Mouse (Mus musculus) spleen, postnatal 14 days (tissue): ENCODE measurements at regions not wholly inside any gene's neighbourhood (a gene's known extent, or its start where the extent isn't known, plus 50 kb on each side); places are given as distances from the start of the nearest gene placed in this dataset.

ENCODE experiments used
- DNase-seq, 2 experiments: peaks; one replicate each; pipeline ENCODE4 v3.0.0; 2021 to 2022; ENCODE audit warnings: low spot score in 2 of 2

DNA sequence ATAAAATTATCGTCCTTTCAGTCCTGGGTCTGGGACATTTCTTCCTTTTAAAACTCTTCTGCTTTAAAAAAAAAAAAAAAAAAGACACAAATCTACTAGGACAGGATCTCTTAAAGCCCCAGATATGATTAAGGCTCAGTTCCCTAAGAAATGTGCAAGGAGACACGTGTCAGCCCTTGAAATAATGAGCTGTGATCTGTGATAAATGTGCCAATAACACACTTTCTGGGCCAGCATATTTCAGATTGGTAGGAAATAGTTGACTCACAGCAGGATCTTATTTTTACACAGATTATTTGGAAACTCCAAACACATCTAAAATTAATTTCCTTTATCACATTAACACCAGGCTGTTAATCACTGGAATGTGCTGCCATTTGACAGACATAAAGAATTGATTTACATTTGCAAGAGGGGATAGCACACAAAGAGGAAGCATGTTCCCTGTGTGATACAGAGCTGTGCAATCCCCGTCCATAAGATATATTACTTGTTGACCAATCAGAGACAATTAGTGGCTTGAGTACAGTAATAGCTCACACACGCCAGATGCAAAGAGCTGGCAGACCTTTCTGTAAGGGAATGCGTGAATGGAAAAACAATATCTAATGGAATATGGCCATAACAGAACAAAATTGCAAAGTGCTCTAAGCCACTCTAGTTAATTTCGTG, 263.7 kb downstream of the Pax3 start:
- no peak for DNase-seq

DNA sequence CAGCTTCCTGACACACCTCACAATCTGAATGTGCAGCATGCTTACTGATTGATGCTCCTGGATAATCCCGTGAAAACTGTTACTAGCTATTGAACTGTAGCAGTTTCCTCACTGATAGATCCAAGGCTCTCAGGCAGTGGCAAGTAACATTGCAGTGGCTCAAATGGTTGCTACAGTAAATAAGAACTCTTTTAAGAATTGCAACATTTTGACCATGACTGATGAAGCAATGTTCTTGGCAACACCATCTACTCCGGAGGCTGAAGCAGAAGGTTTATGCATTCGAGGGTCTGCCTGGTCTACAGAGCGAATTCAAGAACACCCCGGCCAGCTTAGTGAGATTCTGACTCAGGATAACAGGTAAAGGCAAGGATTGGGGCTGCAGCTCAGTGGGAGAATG, 264.7 kb downstream of the Pax3 start:
- DNase-seq = no peak

DNA sequence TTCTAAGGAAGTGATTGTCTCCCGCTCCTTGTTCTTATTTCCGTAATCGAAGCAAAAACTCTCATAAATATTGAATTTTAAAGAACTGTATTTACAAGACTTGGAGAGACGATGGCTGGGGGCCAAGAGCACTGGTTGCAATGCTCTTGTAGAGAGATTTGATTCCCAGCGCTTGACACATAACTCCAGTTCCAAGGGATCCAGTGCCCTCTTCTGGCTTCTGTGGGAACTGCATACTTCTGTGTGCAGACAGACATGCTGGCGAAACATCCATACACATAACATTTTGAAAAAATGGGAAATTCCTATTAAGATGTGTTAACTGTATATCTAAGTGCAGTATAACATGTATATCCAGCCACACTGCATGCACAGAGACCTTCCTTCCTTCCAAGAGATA, 266.3 kb downstream of the Pax3 start:
- DNase-seq = no peak

DNA sequence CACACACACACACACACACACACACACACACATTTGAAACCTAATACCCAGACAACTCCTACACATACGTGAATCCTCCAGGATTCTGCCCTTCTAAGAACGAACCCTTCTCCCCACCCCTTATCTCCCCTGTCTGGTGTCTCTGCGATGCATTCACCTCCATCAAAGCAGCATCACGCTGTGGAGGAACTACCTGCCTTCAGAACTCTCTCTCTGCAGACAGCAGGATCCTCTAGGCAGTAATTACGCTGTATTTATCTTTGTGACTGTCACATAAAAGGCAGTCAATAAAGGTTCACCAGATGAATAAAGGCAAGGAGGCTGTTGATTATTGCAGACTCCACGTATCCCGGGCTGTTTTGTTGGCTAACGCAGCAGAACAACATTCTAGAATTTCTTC, 267.4 kb downstream of the Pax3 start:
- no peak for DNase-seq

DNA sequence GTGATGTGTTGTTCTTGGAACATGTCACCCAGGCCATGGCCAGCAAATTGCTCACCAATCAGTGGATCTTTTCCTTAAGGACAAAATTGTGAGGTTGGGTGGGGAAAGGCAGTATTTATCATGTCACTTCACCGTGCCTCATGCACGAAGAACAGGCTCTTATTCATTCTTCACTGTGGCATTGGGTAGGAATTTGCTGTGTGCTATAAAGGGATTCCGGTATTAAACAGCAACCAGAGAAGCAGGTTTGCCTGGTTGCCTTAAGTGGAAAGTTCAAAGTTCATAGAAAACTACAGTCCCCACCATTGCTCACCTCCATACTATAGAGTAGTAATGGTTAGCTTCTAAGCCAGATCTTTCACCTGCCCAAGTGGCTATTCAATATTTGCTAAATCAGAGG, 270.8 kb downstream of the Pax3 start:
- DNase-seq = no peak

DNA sequence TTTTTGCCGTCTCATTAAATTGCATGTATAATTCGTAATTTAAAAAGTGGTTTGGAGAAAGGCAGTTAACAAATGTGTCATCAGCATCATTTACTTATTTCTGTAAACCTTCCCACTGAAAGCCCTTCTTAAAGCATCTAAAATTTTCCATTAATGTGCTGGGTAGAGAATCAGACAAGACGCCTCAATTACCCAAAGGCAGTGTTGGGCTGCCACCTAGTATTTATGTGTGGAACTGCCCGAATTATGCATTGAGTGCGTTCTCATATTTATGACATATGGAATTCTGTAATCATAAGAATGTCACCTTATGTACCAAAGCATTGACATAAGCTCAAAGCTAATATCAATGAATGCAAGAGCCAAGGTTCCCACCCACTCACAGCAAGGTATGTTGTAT, 300.7 kb downstream of the Pax3 start:
- DNase-seq = no peak

DNA sequence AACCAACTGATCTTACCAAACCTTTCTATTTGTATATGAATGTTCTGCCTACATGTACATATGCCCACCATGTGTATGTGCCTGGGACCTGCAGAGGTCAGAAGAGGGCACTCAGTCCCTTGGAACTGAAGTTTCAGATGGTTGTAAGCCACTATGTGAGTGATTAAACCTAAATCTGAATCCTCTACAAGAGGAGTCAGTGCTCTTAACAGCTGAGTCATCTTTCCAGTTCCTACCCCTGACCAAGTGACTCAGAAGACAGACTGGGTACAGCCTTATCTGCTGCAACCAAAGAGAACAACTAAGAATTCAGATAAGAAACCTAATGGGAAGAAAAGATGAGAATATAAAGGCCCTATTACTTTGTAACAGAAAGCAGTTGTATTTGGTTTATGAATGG, 317.9 kb downstream of the Pax3 start:
- DNase-seq = no peak

DNA sequence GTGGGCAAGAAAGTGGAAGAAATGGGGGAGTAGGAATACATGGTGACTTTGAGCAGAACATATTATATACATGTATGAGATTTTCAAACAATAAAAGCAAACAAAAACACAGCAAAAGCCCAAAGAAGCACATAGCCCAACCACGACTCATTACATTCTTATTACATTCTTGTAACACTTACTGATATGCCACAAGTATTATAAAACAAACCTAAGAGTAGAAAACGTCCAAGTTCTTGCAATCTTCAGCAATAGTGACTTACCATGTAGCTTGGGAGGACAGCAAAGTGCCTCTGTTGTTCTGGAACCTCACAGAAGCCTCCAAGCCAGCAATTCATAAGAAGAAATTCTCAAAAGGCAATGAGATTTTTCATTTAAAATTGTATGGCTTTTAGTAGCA, 326.8 kb downstream of the Pax3 start:
- no peak for DNase-seq

DNA sequence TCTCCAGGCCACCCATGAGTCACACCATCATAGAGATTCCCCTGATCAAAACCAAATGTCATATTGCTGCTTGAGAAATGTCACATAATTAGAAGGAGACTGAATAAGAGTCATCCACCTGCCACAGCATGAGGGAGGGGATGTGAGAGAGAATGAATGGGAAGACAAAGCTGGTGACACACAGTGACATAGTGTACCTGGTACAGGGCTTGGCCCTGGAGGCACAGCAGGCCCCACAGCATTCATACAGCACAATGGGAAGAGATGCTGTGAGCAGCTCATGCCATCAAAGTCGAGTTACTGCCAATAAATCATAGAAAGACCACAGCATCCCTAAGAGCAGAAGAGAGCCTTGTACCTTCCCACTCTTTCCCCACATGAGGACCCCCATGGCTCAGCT, 327.8 kb downstream of the Pax3 start:
- DNase-seq = no peak

DNA sequence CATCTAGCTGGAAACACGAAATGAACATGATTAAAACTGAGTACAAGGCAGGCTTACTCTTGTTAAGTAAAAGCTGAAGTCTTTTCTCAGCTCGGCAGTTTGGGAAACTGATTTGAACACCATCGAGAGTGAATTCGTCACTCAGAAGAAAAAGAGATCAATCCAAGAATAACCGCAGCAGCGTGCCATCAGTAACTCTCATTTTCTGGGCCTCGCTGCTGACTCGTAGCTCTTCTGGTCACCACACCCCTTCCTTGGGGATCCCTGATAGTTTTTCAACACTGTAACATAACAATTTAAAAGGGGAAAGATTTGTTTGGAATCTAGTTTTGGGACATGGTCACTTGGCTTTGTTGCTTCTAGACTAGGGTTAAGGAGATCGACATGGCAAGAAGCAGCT, 337.0 kb downstream of the Pax3 start:
- no peak for DNase-seq

DNA sequence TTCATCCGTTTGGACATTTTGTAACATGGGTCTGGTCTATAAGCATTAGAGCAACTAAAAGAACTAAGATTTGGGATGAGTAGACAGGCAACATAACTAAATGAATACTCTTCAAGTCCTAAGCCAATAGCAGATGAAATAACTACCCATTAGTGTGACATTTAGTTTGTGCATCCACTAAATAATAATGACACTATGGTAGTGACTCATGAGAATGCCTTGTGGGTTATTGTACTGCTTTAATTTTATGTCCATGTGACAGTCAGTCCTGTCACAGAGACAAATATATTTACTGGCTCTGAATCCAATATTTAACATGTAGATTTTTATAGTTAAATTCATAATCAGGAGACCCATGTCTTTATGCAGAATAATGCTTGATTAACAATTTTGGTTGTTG, 339.5 kb upstream of the Epha4 start:
- DNase-seq = no peak

DNA sequence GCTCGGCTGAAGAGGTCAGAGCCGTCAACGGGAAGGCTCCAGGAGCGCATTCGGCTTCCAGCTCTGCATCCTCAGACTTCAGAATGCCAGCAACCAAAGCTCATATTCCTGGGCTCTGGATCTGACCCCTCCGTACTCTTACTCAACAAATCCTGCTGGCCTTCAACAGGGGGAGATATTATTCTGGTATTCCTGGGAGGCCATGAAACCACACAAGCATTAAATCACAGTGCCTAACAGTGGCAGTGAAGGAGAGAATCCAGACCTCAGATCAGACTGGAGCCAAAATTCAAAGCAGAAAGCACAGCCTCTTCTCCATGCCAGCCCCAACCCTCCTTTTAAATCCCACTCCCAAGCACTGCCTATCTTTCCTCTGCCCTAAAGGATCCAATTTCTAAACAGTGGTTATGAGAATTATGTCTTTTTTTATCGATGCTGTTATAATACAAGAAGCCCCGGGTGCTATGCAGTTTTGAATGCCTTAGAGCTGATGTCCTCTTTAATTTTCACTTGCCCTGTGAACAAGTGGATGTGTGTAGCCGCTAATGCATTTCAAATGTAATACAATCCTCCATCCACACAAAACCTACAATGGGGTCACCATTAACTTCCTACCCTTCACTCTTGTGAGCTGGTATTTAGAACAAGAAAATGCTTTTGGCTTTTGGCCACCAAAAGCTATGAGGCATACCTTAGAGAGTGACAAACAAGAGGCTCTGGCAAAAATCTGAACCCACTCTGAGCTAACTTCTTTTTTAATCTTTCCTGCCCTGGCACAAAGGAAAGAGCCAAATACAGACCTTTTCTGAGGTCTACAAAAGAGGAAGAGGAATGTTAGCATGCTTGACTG, 333.1 kb upstream of the Epha4 start:
- DNase-seq = no peak

DNA sequence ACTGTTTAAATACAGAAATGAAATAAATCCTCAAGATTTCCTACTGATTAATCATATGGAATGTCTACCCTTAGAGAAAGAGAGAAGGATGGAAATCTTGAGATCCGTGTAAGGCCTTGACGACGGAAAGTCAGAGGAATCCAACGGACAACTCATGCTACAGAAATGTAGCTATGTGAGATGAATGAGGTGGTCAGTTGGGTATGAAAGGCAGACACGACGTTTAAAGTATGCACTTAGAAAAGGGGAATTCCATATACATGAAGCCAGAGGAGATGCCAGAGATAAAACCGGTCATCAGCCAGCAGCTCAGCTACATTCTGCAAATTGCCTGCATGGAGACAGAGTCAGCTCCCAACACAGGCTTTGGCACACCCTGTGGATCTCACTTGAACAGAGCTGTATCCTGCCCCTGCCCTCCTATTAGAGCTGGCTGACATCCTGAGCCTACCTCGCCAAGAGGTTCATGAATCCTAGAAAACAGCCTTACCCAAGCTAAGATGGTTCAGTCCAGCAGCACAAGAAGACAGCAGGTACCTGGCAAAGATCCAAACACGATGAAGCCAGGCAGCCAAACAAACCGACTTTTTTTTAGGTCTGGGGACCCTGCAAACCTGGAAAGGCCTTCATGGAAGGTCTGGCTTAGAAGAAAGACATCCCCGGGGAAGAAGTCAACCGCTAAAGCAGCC, 331.3 kb upstream of the Epha4 start:
- no peak for DNase-seq

DNA sequence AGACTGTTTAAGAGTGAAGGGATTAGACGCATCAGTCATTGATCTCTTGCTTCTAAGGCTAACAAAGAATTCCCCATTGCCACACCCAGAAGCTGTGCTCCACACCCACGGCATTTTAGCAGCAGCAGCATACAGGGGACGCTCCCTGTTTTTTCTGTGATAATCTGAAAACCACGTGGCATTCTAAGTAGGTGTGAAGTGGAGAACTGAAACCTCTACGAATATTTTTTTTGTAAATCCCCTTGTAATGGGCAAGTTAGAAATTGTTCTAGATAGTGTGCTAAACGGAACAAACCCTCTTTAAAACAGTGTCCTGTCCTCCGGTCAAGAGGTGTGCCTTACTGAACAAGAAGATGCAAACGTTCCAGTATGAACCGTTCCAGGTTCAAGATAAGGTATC, 325.8 kb upstream of the Epha4 start:
- DNase-seq = no peak

DNA sequence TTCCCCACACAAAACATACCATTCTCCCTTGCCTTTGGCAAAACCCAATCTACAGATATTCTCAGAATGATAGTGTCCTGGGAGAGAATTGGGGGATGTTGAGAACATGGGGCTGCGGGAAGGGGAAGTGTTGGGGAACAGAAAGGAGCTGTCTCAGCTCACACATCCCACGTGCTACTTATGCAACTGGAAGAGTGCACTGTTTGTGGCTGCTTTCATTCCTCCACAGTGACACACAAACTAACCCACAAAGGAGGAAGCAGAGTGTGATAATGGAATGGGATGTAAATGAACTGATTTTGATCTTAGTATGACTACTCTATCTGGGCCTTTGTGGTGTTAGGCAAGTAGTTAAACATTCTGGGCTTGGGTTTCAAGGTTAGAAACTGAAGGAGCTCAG, 317.3 kb upstream of the Epha4 start:
- no peak for DNase-seq

DNA sequence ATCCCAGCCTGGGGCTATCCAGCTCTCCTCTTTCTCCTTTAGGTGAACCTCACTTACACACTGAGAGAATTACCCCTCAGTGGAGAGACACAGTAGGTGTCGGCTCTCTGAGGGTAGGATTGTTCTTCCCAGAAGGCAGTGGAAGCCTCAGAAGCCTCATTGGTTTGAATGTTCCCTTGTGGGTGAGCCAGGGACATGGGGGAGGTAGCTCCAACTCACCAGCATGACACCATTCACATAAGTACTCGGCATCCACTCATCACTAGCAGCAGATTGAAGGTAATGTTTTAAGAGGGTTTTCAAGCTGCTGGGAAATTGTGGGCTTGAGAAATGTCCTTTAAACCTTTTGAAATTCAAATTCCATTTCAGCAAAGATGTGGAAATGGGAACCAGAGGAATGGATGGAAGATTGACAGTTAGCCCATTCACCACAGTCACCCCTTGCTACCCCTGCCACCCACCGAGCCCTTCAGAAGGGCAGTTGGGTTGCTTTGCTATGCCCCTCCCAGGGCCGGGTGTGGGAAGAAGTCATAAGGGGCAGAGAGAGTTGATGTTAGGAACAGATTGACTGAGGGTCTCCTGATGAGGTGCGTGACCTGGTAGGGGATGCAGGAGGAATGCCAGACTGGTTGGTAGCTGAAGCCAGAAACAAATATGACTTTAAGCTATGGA, 310.0 kb upstream of the Epha4 start:
- no peak for DNase-seq

DNA sequence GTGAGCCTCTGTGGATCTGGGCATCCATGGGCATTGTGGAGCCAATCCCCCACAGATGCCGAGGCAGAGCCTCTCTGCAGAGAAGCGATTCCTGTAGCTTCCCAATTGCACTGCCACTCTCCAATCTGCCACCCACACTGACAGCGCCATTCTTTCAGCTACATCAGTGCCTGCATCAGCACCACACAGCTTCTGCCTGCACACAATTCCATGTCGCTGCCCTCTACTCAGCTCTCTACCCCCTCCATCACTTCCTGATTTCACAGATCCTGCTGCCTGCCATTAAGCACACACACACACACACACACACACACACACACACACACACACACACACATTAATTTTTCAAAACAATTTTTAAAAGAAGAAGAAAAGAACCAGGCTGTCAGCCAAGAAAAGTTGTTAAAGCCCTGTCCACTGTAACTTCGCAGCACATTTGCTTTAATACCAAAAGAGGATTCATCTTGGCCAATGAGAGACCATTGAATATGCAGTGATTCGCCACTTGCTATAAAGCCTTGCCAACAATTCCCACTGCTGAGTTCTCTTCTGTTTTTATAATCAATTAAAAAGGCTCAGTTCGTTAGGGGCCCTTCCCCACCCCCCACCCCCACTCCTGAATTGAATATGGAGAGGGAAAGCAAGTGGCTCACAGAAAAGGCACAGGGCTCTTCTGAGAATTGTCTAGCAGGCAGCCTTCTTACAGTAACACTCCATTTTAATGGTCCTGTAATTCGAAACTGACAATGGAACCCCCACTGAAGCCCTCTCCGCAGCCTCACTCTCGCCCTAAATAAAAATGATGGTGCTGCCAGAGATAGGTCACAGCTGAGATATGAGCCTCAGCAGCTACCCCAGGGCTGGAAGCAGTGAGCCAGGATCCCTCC, 309.2 kb upstream of the Epha4 start:
- DNase-seq = no peak

DNA sequence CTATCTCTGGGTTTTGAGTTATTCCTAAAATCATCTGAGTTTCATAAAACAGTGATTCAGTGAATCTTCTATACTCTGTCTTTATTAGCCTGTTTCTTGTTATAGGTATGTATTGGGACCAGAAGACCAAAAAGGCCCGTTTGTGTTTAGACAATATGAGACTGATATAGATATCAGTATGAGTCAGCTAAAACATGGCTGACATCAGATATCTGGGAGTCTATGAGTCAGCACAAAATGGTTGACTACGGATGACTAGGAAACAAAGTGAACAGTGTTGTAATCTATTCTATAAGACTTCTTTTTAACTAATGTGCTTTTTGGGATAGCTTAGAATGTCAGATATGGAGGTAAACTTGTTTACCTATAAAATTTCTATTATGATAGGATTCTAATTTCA, 305.2 kb upstream of the Epha4 start:
- no peak for DNase-seq

DNA sequence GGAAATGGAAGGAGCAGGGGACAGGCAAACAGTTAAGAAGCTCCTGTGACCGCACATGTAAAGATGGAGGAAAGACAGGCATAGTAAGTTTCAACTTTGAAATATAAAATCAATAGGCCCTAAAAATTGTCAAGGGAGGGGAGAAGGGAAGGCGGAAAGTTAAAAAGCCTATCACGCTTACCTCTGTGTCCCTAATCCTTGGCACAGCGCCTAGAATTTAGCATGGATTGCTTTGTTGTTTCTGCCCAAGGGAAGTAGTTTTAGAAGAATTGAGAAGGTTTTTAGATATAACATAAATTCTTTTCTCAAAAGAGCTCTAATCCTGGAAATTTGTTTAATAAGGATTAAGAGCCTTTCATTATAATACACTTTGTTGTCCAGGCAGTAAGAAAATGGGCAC, 300.6 kb upstream of the Epha4 start:
- no peak for DNase-seq

DNA sequence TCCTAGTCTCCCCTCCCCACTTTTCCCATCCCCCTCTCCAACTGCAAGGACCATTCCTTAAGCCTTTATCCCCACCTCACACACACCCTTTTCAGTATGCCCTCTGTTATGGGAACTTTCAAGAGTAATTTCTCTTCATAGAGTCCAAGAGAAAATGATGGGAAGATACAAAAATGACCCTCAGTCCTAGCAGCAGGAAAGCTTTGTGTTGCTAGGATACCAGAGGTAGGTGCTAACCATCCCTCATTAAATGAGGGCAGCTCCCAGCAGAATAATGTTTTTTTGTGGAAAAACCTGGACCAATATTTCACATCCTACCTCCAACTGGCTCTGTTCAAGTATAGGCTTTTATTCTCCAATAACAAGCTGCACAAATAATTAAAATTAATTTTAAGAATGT, 296.7 kb upstream of the Epha4 start:
- no peak for DNase-seq

DNA sequence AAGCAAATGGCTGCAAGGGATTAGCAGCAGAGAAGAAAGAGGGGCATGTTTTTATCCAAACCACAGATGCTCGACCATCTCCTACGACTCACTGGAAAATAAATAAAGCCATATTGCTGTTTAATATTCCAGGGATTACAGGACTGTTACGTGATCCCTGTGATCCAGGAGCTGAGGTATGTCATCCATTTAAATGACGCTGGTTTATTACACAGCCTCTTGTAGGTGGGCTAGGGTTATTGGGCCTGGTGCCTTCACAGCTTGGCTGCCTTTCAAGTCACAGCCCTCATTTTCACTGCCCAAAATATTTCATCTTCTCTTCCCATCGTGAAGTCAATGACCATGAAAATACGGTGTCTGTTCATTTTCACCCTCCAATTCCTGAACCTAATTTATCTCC, 276.1 kb upstream of the Epha4 start:
- DNase-seq = no peak
